Mouse (Mus musculus): ENCODE measurements around the gene Sertad2. TPM values are rescaled to one million over a fixed set of nuclear protein-coding genes. Genes with fewer than 3 reads are reported as not detected.

The Sertad2 gene
- polyA plus RNA-seq, 1 experiment from 2014 or later, result 9.7 TPM

DNA sequence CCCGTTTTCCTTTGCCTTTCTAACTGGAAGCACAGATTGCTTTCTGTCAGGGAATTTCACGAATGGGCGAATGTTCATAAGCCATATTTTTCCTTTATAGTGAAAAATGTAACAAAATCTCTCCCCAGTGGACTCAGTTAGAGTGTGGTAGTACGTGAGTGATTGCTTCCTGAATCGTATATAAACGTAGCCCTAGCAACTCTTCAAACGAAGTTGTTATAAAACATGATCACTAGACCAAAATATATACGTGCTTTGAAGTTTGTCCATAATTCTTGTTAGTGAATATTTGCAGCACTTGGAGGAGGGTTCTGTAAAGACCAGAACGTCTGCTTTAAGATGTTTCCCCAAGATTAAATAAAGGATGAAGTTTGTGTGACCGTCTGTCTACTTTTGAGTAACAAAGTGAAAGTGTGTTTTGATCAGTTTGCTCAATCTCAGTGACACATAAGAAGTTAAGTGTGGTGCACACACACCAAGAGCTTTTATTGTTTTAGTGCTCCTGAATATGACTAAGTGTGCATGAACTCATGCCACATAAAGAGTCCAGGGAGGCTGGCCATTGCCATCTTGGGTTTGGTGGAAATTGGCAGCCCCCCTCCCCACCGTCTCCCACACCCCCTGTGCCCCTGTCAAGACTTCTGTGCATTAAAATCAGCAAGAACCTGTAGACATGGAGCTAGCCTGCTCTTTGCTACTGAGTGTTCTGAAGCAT is 16.3 kb downstream of the Sertad2 start:
- H3K27ac ChIP-seq, result no peak overlapping the region
- WGBS (ENCODE audit: missing documents), result 40% methylated on average over 11 of the region's 11 CpGs
- H3K79me2 ChIP-seq (ENCODE audit: inconsistent target), result no peaks in the 10 kb centered on the region
- no peaks in the 10 kb centered on the region for H3K36me3 ChIP-seq (ENCODE audit: inconsistent target)
- H3K4me3 ChIP-seq (ENCODE audit: inconsistent target), result no peak overlapping the region

DNA sequence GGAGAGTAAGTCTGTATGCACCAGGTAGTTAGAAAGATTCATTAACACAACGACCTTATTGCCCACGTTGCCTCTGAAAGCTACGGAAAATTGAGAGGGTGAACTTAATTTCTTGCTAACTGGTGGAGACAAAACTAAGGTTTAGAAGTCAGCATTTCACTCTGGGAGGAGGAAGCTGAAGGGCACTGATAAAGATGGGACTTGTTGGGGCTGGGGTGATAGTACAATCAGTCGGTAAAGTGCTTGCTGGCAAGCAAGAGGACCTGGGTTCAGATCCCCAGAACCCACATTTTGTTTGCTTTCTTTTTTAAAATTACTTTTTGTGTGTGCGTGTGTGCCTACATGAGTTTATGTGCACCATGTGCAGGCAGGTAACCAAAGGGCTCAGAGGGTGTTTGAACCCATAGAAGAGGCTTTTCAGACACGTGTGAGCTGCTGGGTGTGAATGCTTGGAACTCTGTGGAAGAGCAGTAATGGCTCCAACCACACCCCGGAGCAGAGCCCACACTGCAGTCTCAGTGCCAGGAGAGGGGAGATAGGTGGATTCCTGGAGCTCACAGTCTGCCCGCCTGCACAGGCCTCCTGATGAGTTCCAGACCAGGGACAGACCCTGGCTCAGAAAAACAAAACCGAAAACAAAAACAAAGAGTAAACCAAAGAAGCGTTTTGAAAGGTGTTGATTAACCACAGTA is 17.0 kb downstream of the Sertad2 start:
- Histone ChIP-seq H3K79me2 (ENCODE audit: inconsistent target) (no peaks in the 10 kb centered on the region), H3K27ac (no peak overlapping the region), H3K36me3 (ENCODE audit: inconsistent target) (no peaks in the 10 kb centered on the region), H3K4me3 (ENCODE audit: inconsistent target) (no peak overlapping the region)
- WGBS (ENCODE audit: missing documents), result 90% methylated on average over 10 of the region's 10 CpGs

DNA sequence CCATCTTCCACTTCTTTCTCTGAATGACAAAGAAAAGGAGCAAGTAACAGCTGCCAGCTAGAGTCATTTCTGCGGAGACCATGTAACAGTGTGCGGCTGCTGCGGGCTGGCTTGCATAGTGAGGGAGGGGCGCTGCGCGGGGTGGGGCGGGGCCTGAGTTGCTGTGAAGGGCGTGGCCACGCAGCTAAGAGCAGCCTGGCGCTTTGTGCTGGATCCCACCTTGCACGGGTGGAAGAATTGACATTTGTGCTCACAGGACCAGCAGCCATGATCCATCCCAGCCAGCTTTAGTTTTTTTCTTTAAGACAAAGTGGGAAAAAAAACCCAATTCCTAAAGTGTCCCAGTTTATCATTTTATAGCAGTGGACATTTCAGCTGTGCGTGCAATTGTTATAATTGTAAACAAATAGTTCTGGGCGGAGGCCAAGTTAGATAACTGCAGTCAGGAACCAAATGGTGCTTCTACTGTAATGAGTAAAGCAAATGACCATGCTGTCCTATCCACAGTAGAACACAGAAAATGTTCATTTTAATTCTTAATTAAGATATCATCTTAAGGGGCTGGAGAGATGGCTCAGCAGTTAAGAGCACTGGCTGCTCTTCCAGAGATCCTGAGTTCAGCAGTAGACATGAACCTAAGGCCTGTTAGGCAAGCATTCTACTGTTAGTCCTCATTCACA is 18.4 kb downstream of the Sertad2 start:
- no peak overlapping the region for H3K27ac ChIP-seq
- no peak overlapping the region for H3K4me3 ChIP-seq (ENCODE audit: inconsistent target)
- 25% methylated on average over 13 of the region's 13 CpGs for WGBS (ENCODE audit: missing documents)

DNA sequence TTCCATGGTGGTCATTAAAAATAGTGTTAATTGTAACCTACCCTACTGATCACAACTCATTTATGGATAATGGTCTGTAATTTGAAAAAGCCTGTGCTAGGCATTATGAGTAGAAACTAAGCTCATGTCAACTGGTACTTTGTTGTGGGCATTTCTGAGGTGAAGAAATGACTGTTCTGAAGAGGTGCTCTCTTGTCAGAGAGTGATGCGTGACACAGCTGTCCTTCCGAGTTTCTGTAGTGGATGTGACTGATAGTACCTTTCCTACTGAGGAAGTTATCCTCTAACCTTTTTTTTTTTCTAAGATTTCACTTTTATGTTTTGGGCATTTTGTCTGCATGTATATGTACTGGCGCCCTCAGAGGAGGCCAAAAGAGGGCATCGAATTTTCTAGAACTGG is 22.0 kb downstream of the Sertad2 start:
- 93% methylated on average over 4 of the region's 4 CpGs for WGBS (ENCODE audit: missing documents)

More for the DNA sequence above, 18.4 kb downstream of the Sertad2 start:
- H3K36me3 ChIP-seq (ENCODE audit: inconsistent target), result no peaks in the 10 kb centered on the region
- H3K79me2 ChIP-seq (ENCODE audit: inconsistent target), result no peaks in the 10 kb centered on the region

DNA sequence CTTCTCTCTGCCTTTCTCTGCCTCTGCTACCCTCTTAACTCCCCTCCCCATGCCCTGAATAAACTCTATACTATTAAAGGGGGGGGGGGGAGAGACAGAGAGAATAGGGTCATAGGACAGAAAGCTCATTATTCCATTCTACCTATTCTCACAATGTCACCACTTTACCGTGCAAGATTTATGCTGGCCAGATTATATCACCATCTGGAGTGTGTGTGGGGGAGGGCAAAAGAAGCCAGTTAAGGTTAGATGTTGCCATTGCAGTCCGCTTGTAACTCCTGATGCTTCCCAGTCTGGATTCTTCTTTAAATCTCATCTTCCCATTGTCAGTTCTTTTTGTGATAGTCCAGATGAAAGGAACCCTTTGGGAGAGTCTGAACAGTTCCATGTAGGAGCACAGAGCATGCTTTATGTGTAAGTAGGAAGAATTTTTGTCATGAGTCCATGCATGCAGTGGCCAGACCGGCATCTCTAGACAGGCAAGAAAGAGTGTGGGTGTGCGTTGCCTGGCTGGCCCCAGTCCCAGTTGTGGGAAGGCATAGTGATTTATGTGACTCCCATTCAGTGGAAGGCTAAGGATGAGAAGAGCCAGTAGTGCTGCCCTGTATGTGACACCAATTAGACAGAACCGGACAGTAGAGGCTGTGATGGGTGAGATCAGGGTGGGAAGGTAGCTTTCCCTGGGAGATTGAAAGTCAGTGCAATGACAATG is 28.8 kb downstream of the Sertad2 start:
- no peak overlapping the region for H3K4me3 ChIP-seq (ENCODE audit: inconsistent target)
- H3K79me2 ChIP-seq (ENCODE audit: inconsistent target), result no peaks in the 10 kb centered on the region
- WGBS (ENCODE audit: missing documents), result 92% methylated on average over 3 of the region's 5 CpGs
- no peaks in the 10 kb centered on the region for H3K36me3 ChIP-seq (ENCODE audit: inconsistent target)
- H3K27ac ChIP-seq, result no peak overlapping the region

More for the DNA sequence above, 22.0 kb downstream of the Sertad2 start:
- no peak overlapping the region for H3K4me3 ChIP-seq (ENCODE audit: inconsistent target)
- H3K79me2 ChIP-seq (ENCODE audit: inconsistent target), result no peaks in the 10 kb centered on the region
- no peaks in the 10 kb centered on the region for H3K36me3 ChIP-seq (ENCODE audit: inconsistent target)
- no peak overlapping the region for H3K27ac ChIP-seq

DNA sequence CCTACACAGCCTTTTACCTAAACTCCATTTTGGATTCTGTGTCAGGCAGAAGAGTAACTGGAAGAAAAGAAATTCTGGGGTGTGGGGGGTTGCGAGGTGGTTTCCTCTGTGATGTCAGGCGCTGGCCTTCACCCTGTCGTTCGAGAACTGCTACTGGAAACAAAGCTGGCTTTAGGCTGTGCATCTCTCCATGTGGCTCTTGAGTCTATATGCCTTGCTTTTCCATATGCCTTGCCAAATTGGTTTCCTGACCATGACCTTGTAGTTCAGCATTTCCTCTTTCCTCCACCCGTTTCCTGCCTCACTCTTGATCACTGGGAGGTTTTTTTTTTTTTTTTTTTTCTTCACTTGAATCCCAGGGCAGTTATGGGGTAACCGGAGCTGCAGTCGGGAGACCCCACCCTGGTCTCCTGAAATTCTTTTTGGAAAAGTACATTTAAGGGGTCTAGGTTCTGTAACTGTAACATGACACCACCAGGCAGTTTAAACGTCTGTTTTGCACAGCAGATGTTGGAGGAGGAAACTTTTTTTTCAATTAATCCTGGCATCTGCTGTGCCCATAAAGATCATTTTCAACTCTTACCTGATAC is 33.1 kb downstream of the Sertad2 start:
- Histone ChIP-seq H3K79me2 (ENCODE audit: inconsistent target) (no peaks in the 10 kb centered on the region), H3K4me3 (ENCODE audit: inconsistent target) (no peak overlapping the region), H3K36me3 (ENCODE audit: inconsistent target) (no peaks in the 10 kb centered on the region), H3K27ac (no peak overlapping the region)
- WGBS (ENCODE audit: missing documents), result 12% methylated on average over 8 of the region's 8 CpGs

DNA sequence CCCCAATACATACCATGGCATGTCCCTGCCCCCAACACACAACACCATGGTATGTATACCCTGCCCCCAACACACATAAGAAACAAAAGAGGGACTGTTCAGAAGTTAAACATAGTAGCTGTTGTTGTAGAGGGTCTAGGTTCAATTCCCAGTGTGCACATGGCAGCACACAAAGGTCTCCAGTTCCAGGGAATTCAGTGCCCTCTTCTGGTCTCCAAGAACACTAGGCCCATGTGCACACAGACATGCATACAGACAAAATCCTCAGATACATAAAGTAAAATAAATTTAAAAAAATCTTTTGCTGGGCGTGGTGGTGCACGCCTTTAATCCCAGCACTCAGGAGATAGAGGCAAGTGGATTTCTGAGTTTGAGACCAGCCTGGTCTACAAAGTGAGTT is 39.7 kb downstream of the Sertad2 start:
- H3K79me2 ChIP-seq (ENCODE audit: inconsistent target), result no peaks in the 10 kb centered on the region
- 100% methylated on average over 2 of the region's 2 CpGs for WGBS (ENCODE audit: missing documents)
- no peaks in the 10 kb centered on the region for H3K36me3 ChIP-seq (ENCODE audit: inconsistent target)
- H3K4me3 ChIP-seq (ENCODE audit: inconsistent target), result no peak overlapping the region
- H3K27ac ChIP-seq, result no peak overlapping the region

DNA sequence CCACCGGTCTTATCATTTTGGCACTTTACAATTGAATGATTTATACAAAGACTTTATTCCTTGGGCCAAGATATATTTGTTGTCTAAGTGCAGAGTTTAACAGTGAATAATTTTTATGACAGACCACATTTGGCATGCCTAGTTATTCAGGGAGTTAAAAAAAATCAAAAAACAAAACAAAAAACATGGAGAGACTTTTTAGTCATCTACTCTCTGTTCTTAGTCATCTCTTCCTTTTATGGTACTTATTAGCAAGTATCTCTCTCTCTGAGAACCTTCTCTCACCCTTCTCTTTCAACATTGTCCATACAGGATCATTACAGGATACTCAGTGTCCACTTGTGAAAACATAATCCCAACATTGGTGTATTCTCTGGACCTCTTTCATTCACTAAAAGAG is 42.2 kb downstream of the Sertad2 start:
- WGBS (ENCODE audit: missing documents), result 100% methylated on average over 1 of the region's 1 CpGs
- H3K4me3 ChIP-seq (ENCODE audit: inconsistent target), result no peak overlapping the region
- H3K36me3 ChIP-seq (ENCODE audit: inconsistent target), result no peaks in the 10 kb centered on the region
- H3K79me2 ChIP-seq (ENCODE audit: inconsistent target), result no peaks in the 10 kb centered on the region
- H3K27ac ChIP-seq, result no peak overlapping the region

DNA sequence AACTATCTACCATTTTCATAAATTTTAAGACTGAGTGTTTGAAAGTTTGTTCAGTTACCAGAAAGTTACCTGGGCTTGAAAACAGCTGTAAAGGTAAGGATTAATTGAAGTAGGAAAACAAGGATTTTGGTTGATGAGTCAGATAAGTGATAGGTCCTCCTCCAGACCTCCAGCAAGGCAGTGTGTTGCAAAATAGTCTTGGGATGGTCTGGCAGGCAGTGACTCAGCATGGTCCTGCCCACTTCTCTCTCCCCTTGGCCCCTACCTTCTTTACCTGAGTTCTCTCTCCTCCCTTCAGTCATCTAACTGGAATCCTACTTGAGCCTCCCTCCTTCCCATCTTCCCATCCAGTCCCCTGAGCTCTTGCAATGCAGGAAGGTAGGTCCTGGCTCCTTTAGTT is 43.1 kb downstream of the Sertad2 start:
- Histone ChIP-seq H3K79me2 (ENCODE audit: inconsistent target) (no peaks in the 10 kb centered on the region), H3K27ac (no peak overlapping the region), H3K4me3 (ENCODE audit: inconsistent target) (no peak overlapping the region), H3K36me3 (ENCODE audit: inconsistent target) (no peaks in the 10 kb centered on the region)

DNA sequence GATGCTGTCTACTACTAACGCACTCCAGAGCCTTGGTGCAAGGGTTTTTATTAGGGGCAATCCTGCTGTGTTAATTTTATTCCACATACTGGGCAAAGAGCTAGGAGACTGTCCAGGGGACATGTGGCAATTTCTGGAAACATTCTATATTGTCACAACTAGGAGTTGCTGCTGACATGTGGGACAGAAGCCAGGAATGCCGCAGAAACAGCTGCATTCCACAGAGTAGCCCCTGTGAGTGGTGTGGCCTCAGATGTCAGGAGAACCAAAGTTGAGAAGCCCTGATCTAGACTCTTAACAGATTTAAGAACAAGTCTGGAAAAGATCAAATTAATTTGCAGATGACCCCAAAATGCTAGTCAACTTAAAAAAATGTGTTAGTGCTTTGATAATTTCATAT is 46.3 kb downstream of the Sertad2 start:
- WGBS (ENCODE audit: missing documents), result 88% methylated on average over 2 of the region's 2 CpGs
- Histone ChIP-seq H3K27ac (no peak overlapping the region), H3K4me3 (ENCODE audit: inconsistent target) (no peak overlapping the region), H3K79me2 (ENCODE audit: inconsistent target) (no peaks in the 10 kb centered on the region), H3K36me3 (ENCODE audit: inconsistent target) (no peaks in the 10 kb centered on the region)

DNA sequence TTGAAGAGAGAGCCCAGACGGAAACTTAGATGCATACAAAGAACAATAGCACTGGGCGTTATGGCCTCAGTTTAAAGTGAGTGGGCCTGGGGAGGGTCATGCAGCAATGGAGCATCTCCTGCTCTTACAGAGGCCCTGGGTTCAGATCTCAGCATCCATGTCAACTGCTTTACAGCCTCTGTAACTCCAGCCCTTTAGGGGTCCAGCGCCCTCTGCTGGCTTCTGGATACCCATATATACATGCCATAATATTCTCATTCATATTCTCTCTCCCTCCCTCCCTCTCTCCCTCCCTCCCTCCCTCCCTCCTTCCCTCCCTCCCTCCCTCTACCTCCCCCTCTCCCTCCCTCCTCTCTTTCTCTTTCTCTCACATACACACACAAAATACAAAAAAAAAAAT is 49.0 kb downstream of the Sertad2 start:
- 86% methylated on average over 3 of the region's 3 CpGs for WGBS (ENCODE audit: missing documents)
- H3K4me3 ChIP-seq (ENCODE audit: inconsistent target), result no peak overlapping the region

DNA sequence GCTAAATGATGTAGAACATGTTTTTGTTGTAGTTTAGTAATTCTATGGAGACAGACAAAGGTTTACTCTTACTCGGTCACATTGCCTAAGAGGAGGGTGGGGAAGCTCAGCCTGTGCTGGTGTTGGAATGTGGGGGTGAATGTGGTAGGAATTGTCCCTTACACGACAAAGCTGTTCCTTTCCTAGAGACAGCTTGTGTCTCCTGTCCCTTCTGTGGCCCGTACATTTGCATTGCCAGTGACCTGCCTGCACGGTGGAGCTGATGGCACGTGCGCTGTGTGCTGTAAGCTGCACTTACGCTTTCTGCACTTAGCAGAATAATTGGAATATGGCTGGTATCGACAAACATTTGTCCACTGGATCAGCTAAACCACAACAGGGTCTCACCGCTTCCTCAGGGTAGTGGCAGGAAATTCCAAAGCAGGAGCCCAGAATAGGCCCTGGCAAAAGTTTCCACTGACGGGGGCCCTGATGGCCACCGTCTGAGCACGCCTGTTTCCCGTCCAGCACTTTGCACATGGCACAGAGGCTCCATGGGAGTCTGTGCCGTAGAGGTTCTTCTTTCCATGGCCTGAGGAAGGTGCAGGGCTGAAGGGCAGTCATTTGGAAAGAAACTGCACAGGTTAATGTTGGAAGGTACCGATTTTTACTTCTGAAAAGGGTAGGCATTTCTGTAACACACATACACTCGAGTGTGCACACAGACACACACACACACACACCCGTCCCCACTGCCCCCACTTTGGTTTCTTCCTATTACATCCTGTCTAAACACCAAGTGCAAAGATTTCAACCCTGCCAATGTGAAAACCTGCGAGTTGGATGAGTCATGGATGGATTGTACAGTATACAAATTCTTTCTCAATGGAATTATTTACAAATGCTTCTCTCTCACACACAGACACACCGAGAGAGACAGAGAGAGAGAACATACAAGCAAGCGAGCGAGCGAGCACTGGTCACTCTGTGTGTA is 51.5 kb downstream of the Sertad2 start:
- Histone ChIP-seq H3K79me2 (ENCODE audit: inconsistent target) (no peaks in the 10 kb centered on the region), H3K36me3 (ENCODE audit: inconsistent target) (no peaks in the 10 kb centered on the region), H3K27ac (no peak overlapping the region), H3K4me3 (ENCODE audit: inconsistent target) (no peak overlapping the region)
- 77% methylated on average over 21 of the region's 22 CpGs for WGBS (ENCODE audit: missing documents)

More for the DNA sequence above, 49.0 kb downstream of the Sertad2 start:
- H3K36me3 ChIP-seq (ENCODE audit: inconsistent target), result no peaks in the 10 kb centered on the region
- H3K27ac ChIP-seq, result no peak overlapping the region
- H3K79me2 ChIP-seq (ENCODE audit: inconsistent target), result no peaks in the 10 kb centered on the region

DNA sequence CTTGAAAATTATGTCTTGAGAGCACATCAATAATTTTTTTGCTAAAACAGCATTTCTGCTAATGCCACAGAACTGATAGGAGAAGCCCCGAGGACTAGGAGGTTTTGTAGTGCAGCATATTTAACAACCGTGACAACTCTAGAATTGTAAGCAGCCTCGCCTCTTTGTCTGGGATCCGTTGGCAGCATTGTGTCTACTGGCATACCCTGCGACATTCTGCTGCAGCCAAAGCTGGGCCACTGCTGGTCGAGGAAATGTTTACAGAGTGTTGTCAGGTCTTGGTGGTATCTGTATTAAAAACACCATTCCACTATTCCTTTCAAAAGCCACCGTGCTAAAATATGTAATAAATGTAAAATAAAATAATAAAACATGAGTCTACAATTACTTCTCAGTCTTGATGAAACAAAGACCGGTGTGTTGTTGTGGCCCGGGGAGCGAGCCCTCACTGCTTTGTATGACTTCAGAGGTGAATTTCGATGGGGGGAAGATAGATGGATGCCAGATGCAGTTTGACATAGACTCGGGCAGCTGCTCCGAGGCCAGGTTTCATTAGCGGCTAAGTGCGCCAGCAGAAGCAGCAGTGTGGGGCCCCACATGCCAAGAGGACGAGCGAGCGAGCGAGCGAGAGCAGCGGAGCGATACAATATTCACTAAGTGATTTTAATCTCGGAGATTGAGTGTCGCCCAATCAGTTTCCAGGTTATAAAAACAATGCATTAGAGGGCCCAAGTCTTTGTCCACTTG is 60.2 kb downstream of the Sertad2 start:
- H3K36me3 ChIP-seq (ENCODE audit: inconsistent target), result no peaks in the 10 kb centered on the region
- H3K27ac ChIP-seq, result no peak overlapping the region
- H3K4me3 ChIP-seq (ENCODE audit: inconsistent target), result no peak overlapping the region
- 95% methylated on average over 24 of the region's 24 CpGs for WGBS (ENCODE audit: missing documents)
- no peaks in the 10 kb centered on the region for H3K79me2 ChIP-seq (ENCODE audit: inconsistent target)
